Mouse (Mus musculus) kidney, embryonic 15.5 days (tissue): ENCODE results near the gene Gjd2. TPM values are rescaled to one million over a fixed set of nuclear protein-coding genes. Genes with fewer than 3 reads are reported as not detected.

Experiments used
- ATAC-seq: fragments of 200-750 bp; cut with Nextera tagmentation; replicated peaks from 2 replicates; pipeline ENCODE4 v1.8.0; 2017; ENCODE audit warnings: moderate TSS enrichment; ENCODE audit not compliant: low FRiP score
- H3K27ac ChIP-seq: fragments of 300-500 bp; sonication (generic); 2 replicates; pipeline ENCODE4 v1.5.1; 2015; ENCODE audit warnings: mild to moderate bottlenecking, inconsistent platforms
- H3K27me3 ChIP-seq: fragments of 300-500 bp; sonication (generic); 2 replicates; pipeline ENCODE4 v1.6.1; 2015; ENCODE audit warnings: inconsistent platforms
- H3K36me3 ChIP-seq: fragments of 300-500 bp; sonication (generic); 2 replicates; pipeline ENCODE4 v1.6.1; 2015; ENCODE audit warnings: inconsistent platforms
- H3K4me1 ChIP-seq: fragments of 300-500 bp; sonication (generic); 2 replicates; pipeline ENCODE4 v1.6.1; 2015; ENCODE audit warnings: inconsistent platforms
- H3K4me2 ChIP-seq: fragments of 300-500 bp; sonication (generic); 2 replicates; pipeline ENCODE4 v1.6.1; 2015; ENCODE audit warnings: moderate library complexity, mild to moderate bottlenecking, inconsistent platforms
- H3K4me3 ChIP-seq: fragments of 300-500 bp; sonication (generic); replicated peaks from 2 replicates; pipeline ENCODE4 v1.5.1; 2015; ENCODE audit warnings: mild to moderate bottlenecking, inconsistent platforms
- H3K9ac ChIP-seq: fragments of 300-500 bp; sonication (generic); 2 replicates; pipeline ENCODE4 v1.6.1; 2015; ENCODE audit warnings: mild to moderate bottlenecking, inconsistent platforms
- H3K9me3 ChIP-seq: fragments of 300-500 bp; sonication (generic); replicated peaks from 2 replicates; pipeline ENCODE4 v1.6.1; 2016; ENCODE audit warnings: inconsistent platforms
- WGBS: fragments of 180-500 bp; shearing (Covaris S2); methylation state at CpG from one replicate; pipeline ENCODE4 v1.1.7; 2015; ENCODE audit warnings: mixed read lengths; 5-methylcytosine and 5-hydroxymethylcytosine counted together
- polyA plus RNA-seq: library from polyadenylated mRNA; unstranded; fragments of >200 nt; fragmentation: Nextera tagmentation; extraction: Ambion mirVana; gene quantifications from 2 replicates; pipeline ENCODE4 v1.2.1, GENCODE M21; 2015

The Gjd2 gene
- polyA plus RNA-seq, 1 experiment from 2014 or later = 0.38 TPM

DNA sequence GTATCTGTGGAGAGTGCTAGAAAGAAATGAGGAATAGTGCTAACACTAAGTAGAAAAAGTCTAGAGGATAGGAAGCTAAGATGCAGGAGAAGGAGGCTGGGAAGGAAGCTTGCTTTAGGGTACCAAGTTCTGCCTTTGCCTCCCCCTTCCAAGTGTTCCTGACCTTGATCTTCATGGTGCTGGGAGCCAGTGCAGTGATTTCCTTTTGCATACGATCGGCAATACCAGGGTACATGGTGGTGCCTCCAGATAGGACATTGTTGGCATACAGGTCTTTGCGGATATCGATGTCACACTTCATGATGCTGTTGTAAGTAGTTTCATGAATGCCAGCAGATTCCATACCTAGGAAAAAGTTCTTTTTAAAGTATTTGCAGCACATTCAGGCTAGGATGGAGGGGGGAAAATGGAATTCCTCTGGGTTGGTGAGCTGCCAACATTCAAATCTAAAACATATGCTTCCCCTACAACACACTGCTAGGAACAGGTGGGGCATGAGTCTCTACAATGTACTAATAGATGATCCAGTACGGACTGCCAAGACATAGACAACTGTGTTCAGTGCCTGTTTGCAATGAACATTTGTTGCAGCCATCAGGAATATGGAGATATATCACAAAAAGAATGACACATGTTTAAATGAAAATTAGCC lies 34.7 kb upstream of the Gjd2 start:
- no peak for ATAC-seq
- Histone ChIP-seq H3K4me2 (no peak overlapping the region), H3K27ac (no peak overlapping the region), H3K9ac (no peak overlapping the region), H3K9me3 (no peaks in the 10 kb centered on the region), H3K4me1 (peaks cover 3% of the 10 kb centered on the region), H3K27me3 (no peaks in the 10 kb centered on the region), H3K4me3 (no peak overlapping the region), H3K36me3 (no peaks in the 10 kb centered on the region)
- WGBS = 88% methylated on average over 5 of the region's 5 CpGs

GRCm38 (mm10) chr2:114046151-114046664 lies 32.8 kb upstream of the Gjd2 start:
- WGBS = 91% methylated on average over 5 of the region's 5 CpGs
- Histone ChIP-seq H3K4me2 (no peak overlapping the region), H3K36me3 (no peaks in the 10 kb centered on the region), H3K4me3 (no peak overlapping the region), H3K27ac (no peak overlapping the region), H3K9ac (no peak overlapping the region), H3K9me3 (no peaks in the 10 kb centered on the region), H3K4me1 (no peaks in the 10 kb centered on the region), H3K27me3 (no peaks in the 10 kb centered on the region)
- ATAC-seq = no peak

- ATAC-seq = no peak
Measured at GRCm38 (mm10) chr2:114037926-114038325, 24.5 kb upstream of the Gjd2 start.

DNA sequence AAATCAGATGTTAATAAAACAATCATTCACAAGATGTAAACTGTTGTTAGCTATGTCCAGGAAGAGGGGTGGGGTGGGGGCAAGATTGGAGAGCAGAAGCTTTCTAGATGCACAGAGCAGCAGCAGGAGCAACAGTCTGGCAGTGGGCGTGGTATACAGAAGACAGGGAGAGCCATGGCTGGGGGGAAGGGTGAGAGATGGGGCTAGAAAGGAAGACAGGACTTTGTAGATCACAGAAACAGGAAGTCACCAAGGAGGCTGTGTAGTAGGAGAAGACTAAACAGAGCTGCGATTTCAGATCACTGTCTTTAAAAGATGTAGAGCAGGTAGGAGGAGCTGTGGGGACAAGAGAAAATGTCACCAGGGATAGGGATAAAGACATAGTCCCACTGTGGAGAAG lies 18.8 kb upstream of the Gjd2 start:
- no peak for ATAC-seq
- H3K4me2 ChIP-seq = no peak overlapping the region
- no peaks in the 10 kb centered on the region for H3K36me3 ChIP-seq
- no peak overlapping the region for H3K4me3 ChIP-seq
- no peak overlapping the region for H3K9ac ChIP-seq
- 35% methylated on average over 2 of the region's 2 CpGs for WGBS
- H3K27me3 ChIP-seq = no peaks in the 10 kb centered on the region
- H3K4me1 ChIP-seq = no peaks in the 10 kb centered on the region
- H3K27ac ChIP-seq = no peak overlapping the region
- no peaks in the 10 kb centered on the region for H3K9me3 ChIP-seq

More at GRCm38 (mm10) chr2:114037926-114038325, 24.5 kb upstream of the Gjd2 start:
- H3K27ac ChIP-seq = no peak overlapping the region
- no peaks in the 10 kb centered on the region for H3K27me3 ChIP-seq
- H3K36me3 ChIP-seq = no peaks in the 10 kb centered on the region
- H3K4me3 ChIP-seq = no peak overlapping the region
- H3K9ac ChIP-seq = no peak overlapping the region
- H3K4me1 ChIP-seq = no peaks in the 10 kb centered on the region
- no peaks in the 10 kb centered on the region for H3K9me3 ChIP-seq
- H3K4me2 ChIP-seq = no peak overlapping the region
- WGBS = 76% methylated on average over 2 of the region's 2 CpGs

GRCm38 (mm10) chr2:114023383-114023782 lies 10.0 kb upstream of the Gjd2 start:
- Histone ChIP-seq H3K4me2 (no peak overlapping the region), H3K4me3 (no peak overlapping the region), H3K9ac (no peak overlapping the region), H3K4me1 (no peaks in the 10 kb centered on the region), H3K27me3 (peaks cover 5% of the 10 kb centered on the region), H3K9me3 (no peaks in the 10 kb centered on the region), H3K36me3 (no peaks in the 10 kb centered on the region), H3K27ac (no peak overlapping the region)
- 89% methylated on average over 6 of the region's 6 CpGs for WGBS
- no peak for ATAC-seq

GRCm38 (mm10) chr2:114020210-114020563 lies 6.8 kb upstream of the Gjd2 start:
- no peak overlapping the region for H3K4me3 ChIP-seq
- no peak overlapping the region for H3K27ac ChIP-seq
- ATAC-seq = no peak
- no peaks in the 10 kb centered on the region for H3K36me3 ChIP-seq
- H3K9ac ChIP-seq = no peak overlapping the region
- peaks cover 22% of the 10 kb centered on the region for H3K27me3 ChIP-seq
- H3K4me2 ChIP-seq = no peak overlapping the region
- no peaks in the 10 kb centered on the region for H3K4me1 ChIP-seq
- H3K9me3 ChIP-seq = no peaks in the 10 kb centered on the region

DNA sequence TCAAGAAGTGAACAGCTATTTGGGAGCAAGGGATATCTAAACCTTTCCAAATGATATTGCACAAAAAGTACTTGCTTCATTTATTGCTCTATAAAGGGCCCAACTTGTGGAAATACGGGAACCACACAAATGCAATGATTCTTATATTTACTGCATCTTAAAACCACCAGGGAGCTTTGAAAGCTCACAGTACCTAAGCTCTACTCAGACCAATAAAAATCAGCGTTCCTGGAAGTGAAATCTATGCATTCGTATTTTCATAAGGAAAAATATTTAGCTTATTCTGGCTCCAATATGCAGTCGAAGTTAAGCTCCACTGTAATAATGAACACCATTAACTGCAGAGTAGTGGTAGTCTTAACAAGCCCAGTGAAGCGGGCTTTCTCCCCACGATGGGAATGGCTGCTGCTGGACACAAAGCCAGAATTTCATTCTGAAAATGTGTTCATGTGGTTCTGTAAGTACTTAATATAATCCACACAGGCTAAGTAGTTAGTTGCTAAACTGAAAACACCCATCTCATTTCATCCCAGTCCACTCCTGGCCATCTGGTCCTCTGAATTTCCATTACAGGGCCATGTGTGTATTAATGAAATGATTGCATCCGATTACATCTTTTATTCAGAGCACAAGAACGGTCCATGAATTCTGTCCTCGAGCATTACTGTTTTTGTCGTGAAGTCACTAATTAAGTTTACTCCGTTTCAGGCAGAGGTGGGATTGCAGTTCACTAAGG lies 6.2 kb upstream of the Gjd2 start:
- Histone ChIP-seq H3K4me3 (no peak overlapping the region), H3K36me3 (no peaks in the 10 kb centered on the region), H3K9ac (no peak overlapping the region), H3K27ac (no peak overlapping the region), H3K4me2 (no peak overlapping the region), H3K27me3 (peaks cover 28% of the 10 kb centered on the region), H3K9me3 (no peaks in the 10 kb centered on the region), H3K4me1 (no peaks in the 10 kb centered on the region)
- 85% methylated on average over 11 of the region's 11 CpGs for WGBS
- ATAC-seq = no peak

DNA sequence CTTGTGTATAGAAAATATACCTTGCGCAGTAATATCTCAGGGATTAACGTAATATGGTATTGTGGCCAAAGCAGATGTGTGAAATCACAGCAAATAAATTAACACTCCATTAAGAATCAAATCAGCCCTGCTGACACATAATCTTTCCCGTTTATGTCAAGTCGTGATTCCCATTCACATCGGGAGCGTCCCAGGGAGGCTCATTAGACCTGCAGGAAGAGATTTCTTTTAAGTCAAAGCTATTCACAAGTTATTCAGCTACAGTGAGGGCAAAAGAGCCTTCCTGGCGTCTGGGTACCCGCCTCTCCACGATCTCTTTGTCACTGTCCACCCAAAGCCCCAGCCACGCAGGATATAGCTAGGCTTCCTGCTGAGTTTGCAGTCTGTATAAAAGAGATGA lies 4.7 kb upstream of the Gjd2 start:
- Histone ChIP-seq H3K9me3 (no peaks in the 10 kb centered on the region), H3K9ac (no peak overlapping the region), H3K4me3 (no peak overlapping the region), H3K4me2 (no peak overlapping the region), H3K27ac (no peak overlapping the region), H3K36me3 (no peaks in the 10 kb centered on the region), H3K27me3 (peaks cover 43% of the 10 kb centered on the region), H3K4me1 (peaks cover 10% of the 10 kb centered on the region)
- 35% methylated on average over 10 of the region's 10 CpGs for WGBS
- no peak for ATAC-seq

- H3K27me3 ChIP-seq = peaks cover 70% of the 10 kb centered on the region
- 78% methylated on average over 6 of the region's 6 CpGs for WGBS
- H3K4me2 ChIP-seq = no peak overlapping the region
- no peak overlapping the region for H3K4me3 ChIP-seq
- no peak overlapping the region for H3K27ac ChIP-seq
- H3K4me1 ChIP-seq = peaks cover 13% of the 10 kb centered on the region
- H3K9ac ChIP-seq = no peak overlapping the region
- no peaks in the 10 kb centered on the region for H3K36me3 ChIP-seq
- H3K9me3 ChIP-seq = no peaks in the 10 kb centered on the region
- no peak for ATAC-seq
Measured at GRCm38 (mm10) chr2:114014839-114015238, 1.4 kb upstream of the Gjd2 start.

DNA sequence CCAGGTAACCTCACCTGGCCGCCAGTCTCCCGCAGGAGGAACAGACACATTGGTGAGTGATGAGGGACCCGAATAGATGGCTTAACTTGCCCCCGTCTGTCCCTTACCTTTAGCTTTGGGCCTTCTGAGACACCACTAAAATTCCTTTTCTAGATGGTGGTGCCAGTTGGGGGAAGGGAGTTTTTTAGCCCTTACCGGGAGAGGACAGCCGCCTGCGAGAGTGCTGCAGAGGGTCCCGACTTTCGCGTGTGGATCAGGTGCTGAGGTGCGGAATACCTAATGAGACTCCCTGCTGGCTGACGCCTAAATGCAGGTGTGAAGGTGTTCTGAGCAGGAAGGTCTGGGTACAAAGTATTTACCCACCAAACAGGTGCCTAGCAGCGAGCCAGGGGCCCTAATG lies 427 bp upstream of the Gjd2 start:
- H3K4me1 ChIP-seq = peaks cover 13% of the 10 kb centered on the region
- H3K9me3 ChIP-seq = no peaks in the 10 kb centered on the region
- H3K27ac ChIP-seq = no peak overlapping the region
- H3K4me3 ChIP-seq = peak overlapping the region; percentile 47
- WGBS = under 1% methylated on average over 13 of the region's 13 CpGs
- no peaks in the 10 kb centered on the region for H3K36me3 ChIP-seq
- peak overlapping the region; percentile 72 for H3K4me2 ChIP-seq
- H3K27me3 ChIP-seq = peaks cover 70% of the 10 kb centered on the region
- no peak for ATAC-seq
- no peak overlapping the region for H3K9ac ChIP-seq

DNA sequence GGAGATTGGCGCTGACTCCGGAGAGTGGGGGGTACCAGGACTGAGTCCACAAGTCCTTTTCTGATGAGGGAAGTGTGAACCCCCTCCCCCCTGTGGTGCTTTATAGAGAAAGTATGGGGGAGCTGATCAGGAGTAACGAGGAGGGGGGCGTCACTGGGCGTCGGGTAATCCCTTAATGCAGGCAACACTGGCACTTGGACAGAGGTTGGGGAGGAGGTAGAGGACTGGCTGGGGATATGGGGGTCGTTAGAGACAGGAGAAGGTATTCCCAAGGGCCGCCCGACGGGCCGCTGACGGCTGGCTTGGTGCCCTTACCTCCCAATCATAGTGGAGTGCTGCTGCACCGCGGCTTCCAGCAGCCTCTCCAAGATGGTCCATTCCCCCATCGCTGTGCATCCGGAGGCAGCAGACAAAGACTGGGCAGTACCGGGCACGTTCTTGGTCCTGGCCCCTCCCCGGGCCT lies 639 bp downstream of the Gjd2 start:
- Histone ChIP-seq H3K4me2 (peak overlapping the region; percentile 72), H3K4me1 (peaks cover 13% of the 10 kb centered on the region), H3K4me3 (peak overlapping the region; percentile 47), H3K27me3 (peaks cover 59% of the 10 kb centered on the region), H3K9ac (no peak overlapping the region), H3K27ac (no peak overlapping the region), H3K36me3 (no peaks in the 10 kb centered on the region), H3K9me3 (no peaks in the 10 kb centered on the region)
- ATAC-seq = peak; percentile 37; the same call in 1 of the 2 replicates
- 4% methylated on average over 19 of the region's 19 CpGs for WGBS

DNA sequence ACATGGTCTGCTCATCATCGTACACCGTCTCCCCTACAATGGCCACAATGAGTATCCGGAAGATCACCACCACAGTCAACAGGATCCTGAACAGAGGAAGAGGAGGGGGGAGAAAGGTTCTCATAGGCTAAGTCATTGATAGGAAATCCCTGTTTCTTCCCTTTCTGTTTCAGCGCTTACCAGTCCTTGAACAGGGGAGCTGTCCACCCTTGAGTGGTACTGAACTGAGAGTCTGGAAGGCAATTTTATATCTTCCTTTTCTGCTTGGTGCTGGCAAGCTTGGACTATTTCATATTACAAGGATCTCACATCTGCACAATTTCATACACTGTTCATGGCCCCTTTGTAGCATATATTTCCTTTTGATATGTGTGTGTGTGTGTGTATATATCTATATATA lies 1.6 kb downstream of the Gjd2 start:
- WGBS = 52% methylated on average over 4 of the region's 4 CpGs
- 0 out of 2 replicates have a peak, but pooled peaks have one; percentile 45 for ATAC-seq
- H3K4me2 ChIP-seq = no peak overlapping the region
- H3K27me3 ChIP-seq = peaks cover 56% of the 10 kb centered on the region
- H3K4me3 ChIP-seq = no peak overlapping the region
- no peaks in the 10 kb centered on the region for H3K36me3 ChIP-seq
- peaks cover 13% of the 10 kb centered on the region for H3K4me1 ChIP-seq
- H3K27ac ChIP-seq = no peak overlapping the region
- no peak overlapping the region for H3K9ac ChIP-seq
- H3K9me3 ChIP-seq = no peaks in the 10 kb centered on the region
